Mouse (Mus musculus) Patski (cell line): ENCODE measurements around the gene Cd81. TPM values are rescaled to one million over a fixed set of nuclear protein-coding genes. Genes with fewer than 3 reads are reported as not detected.

ENCODE experiments used
- ATAC-seq: fragments of 100-300 bp; one replicate; pipeline ENCODE4 v1.8.0; 2021
- CTCF ChIA-PET: fragments of 350-600 bp; sonication (Branson Sonifier 250); formaldehyde crosslinking; loops from one replicate; lab custom pipeline; 2022; ENCODE audit warnings: inconsistent platforms; lab: Charles Lee
- POLR2A ChIA-PET: fragments of 350-600 bp; sonication (Branson Sonifier 250); formaldehyde crosslinking; loops from one replicate; lab custom pipeline; 2022; ENCODE audit warnings: antibody characterized with exemption, inconsistent platforms; lab: Charles Lee
- DNase-seq: peaks from one replicate; pipeline ENCODE4 v3.0.0-alpha.2; 2011; ENCODE audit warnings: low read depth, low spot score
- H3K27me3 ChIP-seq: fragments of 371-371 bp; one replicate; pipeline ENCODE4 v1.5.1; 2021
- CTCF ChIP-seq: fragments of 100-300 bp; IDR thresholded peaks from one replicate; pipeline ENCODE4 v1.5.1; 2021
- in situ Hi-C: fragments of 300-500 bp; cut with MboI; formaldehyde crosslinking; loops from 3 replicates; pipeline ENCODE4 v1.11.1; 2018; ENCODE audit warnings: low pct_unique_long_range_greater_than_20kb, mixed read lengths
- polyA plus RNA-seq: library from polyadenylated mRNA; unstranded; gene quantifications from one replicate; pipeline ENCODE4 v1.2.3, GENCODE M21; 2021

Gene Cd81
- polyA plus RNA-seq, 1 experiment from 2014 or later, result 622 TPM

DNA sequence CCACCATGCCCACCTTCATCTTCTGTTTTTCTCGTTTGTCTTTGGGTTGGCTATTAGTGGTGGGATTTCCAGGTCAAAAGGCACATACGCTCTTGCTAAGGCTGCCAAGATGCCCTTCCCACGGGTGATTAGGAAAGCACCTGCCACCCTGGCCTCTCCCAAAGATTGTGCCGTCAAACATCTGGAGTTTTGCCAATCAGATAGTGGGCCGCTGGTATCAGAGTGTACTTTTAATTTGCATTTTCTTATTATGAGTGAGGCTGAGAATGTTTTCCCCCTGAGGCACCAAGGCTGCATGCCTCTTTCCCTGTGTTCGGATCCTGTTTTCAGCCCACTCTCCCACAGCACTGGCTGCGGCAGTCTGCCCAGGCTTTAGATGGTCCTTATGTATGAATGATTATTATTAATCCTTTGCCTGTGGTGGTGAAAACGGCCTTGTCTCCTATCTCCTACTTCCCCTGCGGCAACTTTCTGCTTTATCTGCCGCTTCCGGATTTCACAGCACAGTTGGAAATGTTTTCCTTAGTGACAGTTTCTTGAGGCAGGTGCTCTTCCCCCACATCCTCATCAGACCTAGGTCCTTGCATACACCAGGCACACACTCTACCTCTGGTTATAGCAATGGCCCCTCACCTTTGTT is 52.8 kb downstream of the Cd81 start:
- H3K27me3 ChIP-seq, result peaks cover 22% of the 10 kb centered on the region
- POLR2A ChIA-PET, result no interaction called here
- DNase-seq, result no peak

GRCm38 (mm10) chr7:143106062-143106461 is 53.5 kb downstream of the Cd81 start, which contains the start of gene Kcnq1:
Gene Kcnq1, plus strand, starts transcription at chr7:143106362.
- ChIA-PET POLR2A (no interaction called here), CTCF (no interaction called here)
- TF ChIP-seq CTCF, result no peak
- ATAC-seq (no peak), DNase-seq (no peak)
- in situ Hi-C loops, result no loop called here
- H3K27me3 ChIP-seq, result peaks cover 22% of the 10 kb centered on the region

More for the DNA sequence above, 52.8 kb downstream of the Cd81 start:
- no peak for ATAC-seq
- CTCF ChIA-PET, result no interaction called here
- in situ Hi-C loops, result no loop called here
- TF ChIP-seq CTCF, result no peak

DNA sequence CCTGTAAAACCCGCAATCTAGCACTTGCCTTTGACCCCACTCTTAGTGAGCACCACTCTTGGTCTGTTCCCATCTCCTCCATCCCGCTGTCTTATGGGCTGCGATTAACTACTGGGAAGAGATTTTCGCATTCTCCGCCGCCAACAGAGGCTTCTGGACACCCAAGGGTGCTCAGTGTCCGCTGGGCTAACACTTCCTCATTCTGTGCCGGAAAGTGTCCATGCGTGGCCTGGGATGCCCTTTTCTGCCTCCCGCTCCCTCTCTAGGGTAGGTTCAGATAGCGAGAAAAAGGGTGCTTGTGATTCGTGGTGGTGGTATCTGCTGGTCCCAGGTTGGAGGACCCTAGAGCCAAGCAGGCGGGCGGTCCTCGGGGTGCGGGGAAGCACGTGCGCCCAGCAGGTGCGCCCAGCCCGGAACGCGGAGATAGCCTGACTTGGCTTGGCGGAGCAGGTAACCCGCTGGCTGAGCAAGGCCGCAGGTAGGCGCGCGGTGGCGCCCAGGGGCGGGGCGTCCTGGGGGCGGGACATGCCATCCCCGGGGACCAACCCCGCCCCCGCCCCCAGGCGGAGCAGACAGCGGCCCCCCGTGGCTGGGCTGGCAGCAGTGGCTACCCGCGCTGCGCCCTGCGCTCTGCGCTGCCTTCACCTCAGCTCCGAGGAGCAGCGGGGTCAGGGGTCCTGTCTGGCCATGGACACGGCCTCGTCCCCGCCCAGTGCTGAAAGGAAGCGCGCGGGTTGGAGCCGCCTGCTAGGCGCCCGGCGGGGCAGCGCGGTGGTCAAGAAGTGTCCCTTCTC is 54.3 kb downstream of the Cd81 start:
- H3K27me3 ChIP-seq, result peaks cover 22% of the 10 kb centered on the region
- no peak for DNase-seq

DNA sequence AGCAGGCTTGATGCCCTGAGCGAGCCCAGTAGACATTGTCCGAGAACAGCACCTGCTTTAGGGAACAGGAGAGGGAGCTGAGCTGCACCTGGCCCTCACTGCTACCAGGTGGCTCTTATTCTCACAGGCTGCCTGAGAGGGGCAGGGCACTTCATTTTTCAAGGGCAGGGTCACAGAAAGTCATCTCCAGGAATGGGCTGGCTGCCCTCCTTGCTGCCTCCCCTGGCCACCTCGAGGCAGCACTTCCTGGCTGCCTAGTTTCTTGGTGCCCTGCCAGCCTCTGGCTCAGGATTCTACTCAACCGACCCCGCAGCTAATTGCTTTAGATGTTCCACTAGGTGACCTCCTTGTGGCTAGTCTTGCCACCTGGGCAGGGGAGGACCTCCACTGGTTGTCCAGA is 55.7 kb downstream of the Cd81 start:
- no peak for ATAC-seq
- no peak for DNase-seq
- H3K27me3 ChIP-seq, result peaks cover 22% of the 10 kb centered on the region
- no peak for TF ChIP-seq CTCF
- POLR2A ChIA-PET, result no interaction called here
- CTCF ChIA-PET, result no interaction called here
- in situ Hi-C loops, result no loop called here

More for the DNA sequence above, 54.3 kb downstream of the Cd81 start:
- TF ChIP-seq CTCF, result no peak
- in situ Hi-C loops, result no loop called here
- ChIA-PET POLR2A (no interaction called here), CTCF (no interaction called here)
- ATAC-seq, result no peak

GRCm38 (mm10) chr7:143108996-143109660 is 56.6 kb downstream of the Cd81 start:
- POLR2A ChIA-PET, result interaction anchor here (0.7 kb wide), 1 partner anchor 239 kb away, joined by 5 read pairs; no protein-coding TSS in a partner anchor
- no peak for TF ChIP-seq CTCF
- peaks cover 20% of the 10 kb centered on the region for H3K27me3 ChIP-seq
- in situ Hi-C loops, result no loop called here
- CTCF ChIA-PET, result interaction anchor here (1.2 to 1.3 kb wide), 2 partner anchors 14 to 42 kb away, joined by 3 to 4 read pairs; partner anchors contain the start of gene Trpm5
- DNase-seq (no peak), ATAC-seq (no peak)

GRCm38 (mm10) chr7:143109696-143110095 is 57.2 kb downstream of the Cd81 start:
- H3K27me3 ChIP-seq, result peaks cover 18% of the 10 kb centered on the region
- no peak for TF ChIP-seq CTCF
- POLR2A ChIA-PET, result interaction anchor here (0.7 kb wide), 1 partner anchor 239 kb away, joined by 5 read pairs; no protein-coding TSS in a partner anchor
- in situ Hi-C loops, result no loop called here
- DNase-seq (no peak), ATAC-seq (no peak)
- CTCF ChIA-PET, result interaction anchor here (1.2 to 1.3 kb wide), 2 partner anchors 15 to 41 kb away, joined by 3 to 4 read pairs; partner anchors contain the start of gene Trpm5

DNA sequence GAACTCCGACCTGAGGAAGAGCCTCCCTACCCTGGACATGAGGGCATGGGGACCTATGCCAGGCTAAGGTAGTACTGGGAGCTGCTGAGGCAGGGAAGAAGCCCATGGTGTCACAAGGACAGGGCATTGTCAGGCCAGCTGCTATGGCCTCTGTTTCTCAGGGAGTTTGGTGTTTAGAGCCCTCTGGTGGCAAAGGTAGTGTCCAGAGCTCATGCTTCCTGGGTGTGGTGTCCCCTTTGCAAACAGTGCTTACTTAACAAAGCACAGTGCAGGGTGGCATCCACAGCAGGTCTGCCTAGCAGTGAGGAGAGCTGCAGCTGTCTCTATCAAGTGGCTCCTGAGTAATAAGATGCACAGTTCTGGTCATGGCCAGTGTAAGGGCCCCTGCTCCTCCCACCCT is 58.3 kb downstream of the Cd81 start:
- ChIA-PET CTCF (no interaction called here), POLR2A (no interaction called here)
- DNase-seq (no peak), ATAC-seq (no peak)
- in situ Hi-C loops, result no loop called here
- no peak for TF ChIP-seq CTCF
- H3K27me3 ChIP-seq, result peaks cover 18% of the 10 kb centered on the region

GRCm38 (mm10) chr7:143111719-143112118 is 59.2 kb downstream of the Cd81 start:
- peaks cover 10% of the 10 kb centered on the region for H3K27me3 ChIP-seq
- POLR2A ChIA-PET, result no interaction called here
- DNase-seq, result no peak
- CTCF ChIA-PET, result no interaction called here
- no peak for TF ChIP-seq CTCF
- in situ Hi-C loops, result no loop called here
- ATAC-seq, result no peak

GRCm38 (mm10) chr7:143112395-143112794 is 59.9 kb downstream of the Cd81 start:
- ChIA-PET CTCF (no interaction called here), POLR2A (no interaction called here)
- DNase-seq (no peak), ATAC-seq (no peak)
- in situ Hi-C loops, result no loop called here
- no peak for TF ChIP-seq CTCF
- peaks cover 5% of the 10 kb centered on the region for H3K27me3 ChIP-seq

DNA sequence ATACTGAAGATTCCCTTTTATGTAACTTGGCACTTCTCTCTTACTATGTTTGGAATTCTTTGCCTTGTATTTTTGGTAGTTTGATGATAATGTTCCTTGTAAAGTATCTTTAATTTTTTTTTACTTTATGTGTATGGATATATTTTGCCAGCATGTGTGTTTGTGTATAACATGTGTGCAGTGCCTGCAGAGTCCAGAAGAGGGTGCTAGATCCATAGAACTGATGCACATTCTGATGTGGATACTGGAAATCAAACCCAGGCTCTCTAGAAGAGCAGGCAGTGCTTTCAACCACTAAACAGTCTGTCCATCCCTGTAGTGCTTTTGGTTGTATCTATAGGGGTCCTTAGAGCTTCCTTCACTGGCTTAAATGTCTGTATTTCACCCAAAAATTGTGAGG is 62.2 kb downstream of the Cd81 start:
- no peak for TF ChIP-seq CTCF
- no peak for ATAC-seq
- in situ Hi-C loops, result no loop called here
- ChIA-PET POLR2A (no interaction called here), CTCF (no interaction called here)
- DNase-seq, result no peak
- no peaks in the 10 kb centered on the region for H3K27me3 ChIP-seq
